Mouse (Mus musculus): Measurements from ENCODE around the gene Kitl. TPM values are rescaled to one million over a fixed set of nuclear protein-coding genes. Genes with fewer than 3 reads are reported as not detected.

The Kitl gene
- 10 to 100 TPM; 73.6 to 80.7 TPM for total RNA-seq (2021)

GRCm38 (mm10) chr10:100015370-100016325 is at the start of gene Kitl:
TSS of gene Kitl (plus strand) at chr10:100015630.
- peak; percentile 73 for DNase-seq
- intact Hi-C loops (cut with DNase I) = loop anchor here (10.0 kb wide), 3 partner anchors 139 to 459 kb away; no protein-coding TSS in a partner anchor

DNA sequence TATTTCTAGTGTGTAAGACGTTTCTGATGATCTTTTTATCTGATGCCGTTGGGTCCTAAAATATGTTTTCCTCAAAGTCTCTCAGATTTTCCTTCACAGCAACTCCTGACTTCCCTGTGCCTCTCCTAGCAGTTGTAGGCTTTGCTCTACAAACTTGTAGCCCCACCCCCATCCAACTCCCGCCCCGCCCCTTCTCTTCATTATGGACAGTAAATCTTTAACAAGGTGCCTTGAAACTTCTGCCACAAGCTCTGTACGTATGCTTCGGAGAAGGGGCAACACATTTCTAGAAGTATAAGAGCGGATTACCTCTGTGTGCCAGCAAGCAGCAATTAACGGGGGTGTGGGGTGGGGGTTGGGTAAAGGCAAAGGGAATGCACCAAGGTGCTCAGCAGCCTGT is 42.6 kb upstream of the Kitl start:
- no peak for DNase-seq
- intact Hi-C loops (cut with DNase I) = no loop called here

GRCm38 (mm10) chr10:99980096-99980495 is 35.3 kb upstream of the Kitl start:
- intact Hi-C loops (cut with DNase I) = no loop called here
- DNase-seq = no peak

DNA sequence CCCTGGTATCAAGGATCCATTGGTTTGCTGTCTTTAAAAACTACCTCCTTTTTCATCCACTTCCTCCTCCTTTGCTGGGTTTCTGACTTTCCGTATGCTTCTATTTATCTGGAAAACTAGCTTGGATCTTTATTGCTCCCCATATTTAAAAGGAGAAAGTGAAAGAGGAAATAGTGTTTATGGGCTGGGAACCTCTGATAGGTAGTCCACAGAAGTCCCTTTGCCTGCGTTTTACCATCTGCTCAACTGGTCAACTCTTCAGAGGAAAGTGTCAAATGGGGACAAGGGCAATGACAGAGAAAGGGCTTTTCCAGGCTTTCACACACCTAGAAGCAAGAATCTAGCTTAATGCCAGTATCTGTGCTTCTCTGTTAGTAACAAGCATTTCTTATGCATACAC is 34.5 kb upstream of the Kitl start:
- DNase-seq = no peak
- intact Hi-C loops (cut with DNase I) = no loop called here

- no peak for DNase-seq
- intact Hi-C loops (cut with DNase I) = no loop called here
Observed at GRCm38 (mm10) chr10:99981887-99982286, 33.5 kb upstream of the Kitl start.

DNA sequence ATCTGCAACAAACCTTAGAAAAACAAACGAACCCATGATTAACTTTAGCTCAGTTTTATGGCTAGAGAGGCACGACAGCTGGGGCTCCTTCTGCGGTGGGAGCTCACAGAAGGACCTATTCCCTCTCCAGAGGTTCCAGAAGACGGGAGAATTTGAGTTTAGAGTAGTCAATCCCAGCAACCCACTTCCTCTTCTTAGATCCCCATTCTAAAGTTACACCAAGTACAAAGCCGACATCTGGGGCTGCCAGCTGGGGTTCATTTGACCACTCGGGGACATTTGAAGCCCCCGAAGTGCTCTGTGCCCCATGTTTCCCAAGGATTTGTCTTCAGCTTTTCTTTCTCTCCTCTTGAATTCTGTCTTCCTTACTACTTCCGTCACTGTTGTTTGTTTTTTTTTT is 28.7 kb upstream of the Kitl start:
- intact Hi-C loops (cut with DNase I) = no loop called here
- DNase-seq = no peak

GRCm38 (mm10) chr10:99989758-99990157 is 25.7 kb upstream of the Kitl start:
- DNase-seq = no peak
- intact Hi-C loops (cut with DNase I) = no loop called here

- intact Hi-C loops (cut with DNase I) = no loop called here
Observed at GRCm38 (mm10) chr10:99992121-99992520, 23.3 kb upstream of the Kitl start.

GRCm38 (mm10) chr10:100001452-100001851 is 14.0 kb upstream of the Kitl start:
- no peak for DNase-seq
- intact Hi-C loops (cut with DNase I) = no loop called here

More at GRCm38 (mm10) chr10:99992121-99992520, 23.3 kb upstream of the Kitl start:
- DNase-seq = no peak

GRCm38 (mm10) chr10:100003797-100004196 is 11.6 kb upstream of the Kitl start:
- no peak for DNase-seq
- intact Hi-C loops (cut with DNase I) = no loop called here

DNA sequence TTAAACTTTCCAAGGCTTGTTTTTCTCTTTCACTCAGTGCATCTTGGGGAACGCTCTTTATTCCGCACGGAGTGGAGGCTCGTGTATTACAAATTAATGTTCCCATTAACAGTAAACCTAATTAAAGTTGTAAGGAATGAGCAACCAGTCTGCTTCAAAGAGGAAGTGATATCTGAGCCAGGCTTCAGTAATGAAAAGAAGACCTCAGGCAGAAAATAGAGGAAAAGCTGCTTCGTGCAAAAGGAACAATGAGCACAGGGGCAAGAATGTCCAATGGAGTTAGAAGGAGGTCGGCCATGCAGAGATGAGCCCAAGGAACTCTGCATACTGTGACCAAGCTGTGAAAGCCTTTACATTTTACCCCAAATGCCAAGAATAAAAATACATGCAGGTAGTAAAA is 5.7 kb upstream of the Kitl start:
- intact Hi-C loops (cut with DNase I) = loop anchor here (10.0 kb wide), 3 partner anchors 145 to 465 kb away; no protein-coding TSS in a partner anchor
- DNase-seq = no peak

GRCm38 (mm10) chr10:100010291-100010690 is 5.1 kb upstream of the Kitl start:
- intact Hi-C loops (cut with DNase I) = loop anchor here (10.0 kb wide), 3 partner anchors 145 to 465 kb away; no protein-coding TSS in a partner anchor

GRCm38 (mm10) chr10:100014096-100014495 is 1.3 kb upstream of the Kitl start:
- no peak for DNase-seq
- intact Hi-C loops (cut with DNase I) = loop anchor here (10.0 kb wide), 3 partner anchors 141 to 461 kb away; no protein-coding TSS in a partner anchor

More at GRCm38 (mm10) chr10:100010291-100010690, 5.1 kb upstream of the Kitl start:
- no peak for DNase-seq

DNA sequence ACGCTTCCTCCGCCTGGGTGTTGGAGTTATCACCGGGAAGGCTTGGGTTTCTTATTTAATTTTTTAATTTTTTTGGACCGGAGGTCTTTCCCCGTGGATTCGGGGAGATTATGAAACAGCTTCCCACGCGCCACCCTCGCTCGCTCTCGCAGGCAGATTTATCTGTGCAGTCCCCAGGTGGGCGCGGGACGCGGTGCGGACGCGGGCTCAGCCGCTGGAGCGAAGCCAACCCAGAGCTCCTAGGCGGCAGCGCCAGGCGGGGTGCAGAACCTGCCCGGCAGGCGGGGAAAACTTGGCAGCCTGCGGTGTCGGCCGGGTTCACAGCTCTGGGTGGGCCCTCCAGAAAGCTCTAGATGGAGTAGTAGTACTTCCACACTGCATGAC is 888 bp downstream of the Kitl start:
- intact Hi-C loops (cut with DNase I) = loop anchor here (10.0 kb wide), 3 partner anchors 138 to 458 kb away; no protein-coding TSS in a partner anchor
- peak; percentile 50 for DNase-seq

DNA sequence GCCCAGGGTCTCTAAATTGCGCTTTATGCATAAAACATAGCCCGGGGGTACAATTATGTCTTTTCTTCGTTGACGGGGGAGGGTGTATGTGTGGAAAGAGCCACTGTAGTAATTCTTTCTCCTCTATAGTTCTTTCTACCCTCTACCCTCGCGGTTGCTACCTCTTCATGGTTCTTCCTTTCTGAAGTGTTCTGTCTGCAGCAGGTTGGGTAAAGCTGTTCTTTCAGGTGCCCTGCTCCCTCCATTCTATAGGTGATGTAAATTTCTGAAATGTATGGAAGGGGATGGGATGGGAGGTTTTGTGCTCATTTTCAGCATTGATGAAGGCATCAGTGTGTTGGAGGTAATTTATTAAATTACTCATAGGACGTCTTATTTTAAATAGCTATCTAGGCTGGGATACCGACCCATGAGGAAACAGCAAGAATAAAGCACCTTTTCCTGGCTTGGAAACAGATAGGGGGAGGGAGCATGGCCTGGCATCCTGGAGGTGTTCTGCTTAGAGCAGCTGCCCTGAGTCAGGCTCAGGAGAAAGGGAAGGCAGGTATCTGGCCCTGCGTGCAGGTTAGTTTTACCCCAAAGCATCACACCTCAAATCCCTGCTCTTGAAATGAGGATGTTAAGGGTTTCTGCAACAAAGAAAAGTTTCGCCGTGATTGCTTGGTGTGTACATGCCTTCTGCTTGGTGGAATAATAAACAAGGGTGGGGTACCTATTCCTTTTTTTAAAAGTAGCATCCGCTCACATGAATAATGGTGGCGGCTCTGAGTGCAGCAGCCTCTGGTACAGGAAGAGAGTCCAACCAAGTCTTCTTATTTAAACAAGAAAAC is 1.7 kb downstream of the Kitl start:
- no peak for DNase-seq
- intact Hi-C loops (cut with DNase I) = loop anchor here (10.0 kb wide), 3 partner anchors 138 to 458 kb away; no protein-coding TSS in a partner anchor

DNA sequence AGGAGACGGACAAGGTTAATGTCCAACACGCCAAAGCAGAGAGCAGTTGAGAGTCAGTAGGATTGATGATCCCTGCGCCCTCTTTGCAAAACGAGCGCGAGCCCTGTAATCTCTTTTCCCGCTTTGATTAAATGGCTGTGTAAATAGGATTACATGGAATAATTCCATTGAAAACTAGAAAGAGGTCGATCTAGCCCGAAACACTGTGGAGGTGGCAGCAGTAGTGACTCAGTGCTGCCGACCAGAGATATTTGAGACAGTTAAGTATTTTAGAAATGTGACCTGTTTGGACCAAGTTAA is 2.3 kb downstream of the Kitl start:
- no peak for DNase-seq

DNA sequence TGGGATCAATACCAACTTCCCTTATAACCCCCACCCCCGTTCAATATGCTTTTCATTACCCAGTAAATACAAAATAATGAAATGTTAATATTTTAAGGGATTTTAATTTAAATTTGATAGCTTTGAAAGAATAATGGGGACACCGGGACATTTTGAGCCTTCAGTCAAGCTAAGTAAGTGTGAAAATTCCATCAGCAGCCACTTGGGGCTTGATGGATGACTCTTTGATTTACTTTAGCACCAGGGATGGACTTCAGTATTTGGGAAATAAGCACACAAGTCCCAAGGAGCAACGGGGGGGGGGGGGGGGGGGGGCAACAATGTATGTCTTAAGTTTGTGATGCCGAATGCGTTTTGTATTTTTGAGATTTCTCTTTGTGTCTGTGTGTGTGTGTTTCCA is 3.1 kb downstream of the Kitl start:
- no peak for DNase-seq
- intact Hi-C loops (cut with DNase I) = loop anchor here (2.0 to 10.0 kb wide), 4 partner anchors 136 to 456 kb away; no protein-coding TSS in a partner anchor

More for the DNA sequence above, 2.3 kb downstream of the Kitl start:
- intact Hi-C loops (cut with DNase I) = loop anchor here (2.0 to 10.0 kb wide), 4 partner anchors 137 to 457 kb away; no protein-coding TSS in a partner anchor

DNA sequence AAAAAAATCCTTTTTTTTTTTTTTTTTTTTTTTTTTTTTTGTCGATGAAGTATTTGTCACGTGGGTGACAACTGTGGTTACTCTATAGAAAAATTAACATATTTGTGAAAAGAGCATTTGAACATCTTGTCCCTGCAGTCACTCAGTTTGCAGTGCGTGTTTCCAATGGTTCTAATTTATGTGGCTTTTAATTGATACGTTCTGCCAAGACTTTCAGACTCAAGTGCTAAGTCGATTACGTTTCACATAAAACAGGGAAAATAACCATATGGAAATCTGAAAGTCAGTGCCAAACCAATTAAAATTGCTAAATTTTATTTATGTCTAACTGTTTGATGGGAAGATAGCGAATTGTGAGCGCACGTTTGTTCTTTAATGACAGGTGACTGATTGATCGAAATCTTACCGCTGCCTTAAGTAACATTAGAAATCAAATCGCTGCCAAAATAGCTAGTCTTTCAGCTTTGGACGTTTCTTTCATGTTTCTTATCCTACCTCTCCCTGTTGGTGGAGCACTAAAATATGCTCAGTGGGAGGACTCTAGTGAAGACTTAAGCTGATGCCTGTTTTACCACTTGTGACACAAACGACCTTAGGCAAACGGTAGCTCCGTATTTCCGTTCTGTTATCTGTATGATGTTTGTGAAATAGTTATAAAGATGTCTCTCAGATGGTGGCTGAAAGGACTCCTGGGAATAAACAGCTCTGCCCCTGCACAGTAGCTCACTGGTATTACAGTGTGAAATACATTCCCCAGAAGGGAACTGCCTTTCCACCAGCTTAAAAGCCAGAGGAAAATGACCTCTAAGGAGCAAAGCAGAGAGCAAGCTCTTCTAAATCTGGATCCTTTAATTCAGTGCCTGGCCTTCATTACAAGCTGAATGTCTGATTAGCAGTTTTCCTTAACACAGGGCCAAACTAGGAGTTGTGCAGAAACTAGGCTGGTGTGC is 4.1 kb downstream of the Kitl start:
- no peak for DNase-seq
- intact Hi-C loops (cut with DNase I) = loop anchor here (2.0 to 10.0 kb wide), 4 partner anchors 135 to 455 kb away; no protein-coding TSS in a partner anchor

GRCm38 (mm10) chr10:100022090-100022834 is 6.8 kb downstream of the Kitl start:
- intact Hi-C loops (cut with DNase I) = no loop called here
- DNase-seq = no peak
